Mouse (Mus musculus): ENCODE measurements around the gene Crtc3.

The Crtc3 gene

GRCm38 (mm10) chr7:80638460-80638859, 50.2 kb downstream of the Crtc3 start:
- no peak for DNase-seq (ENCODE audit: low spot score)

GRCm38 (mm10) chr7:80636953-80637800, 51.5 kb downstream of the Crtc3 start:
- no peak for DNase-seq (ENCODE audit: low spot score)

- no peak for DNase-seq (ENCODE audit: low spot score)
Measured at GRCm38 (mm10) chr7:80636288-80636952, 52.3 kb downstream of the Crtc3 start.

- DNase-seq (ENCODE audit: low spot score), result no peak
Measured at GRCm38 (mm10) chr7:80635866-80636265, 52.8 kb downstream of the Crtc3 start.

GRCm38 (mm10) chr7:80634741-80635140, 53.9 kb downstream of the Crtc3 start:
- DNase-seq (ENCODE audit: low spot score), result no peak

GRCm38 (mm10) chr7:80633635-80634034, 55.0 kb downstream of the Crtc3 start:
- no peak for DNase-seq (ENCODE audit: low spot score)

GRCm38 (mm10) chr7:80631993-80632392, 56.7 kb downstream of the Crtc3 start:
- DNase-seq (ENCODE audit: low spot score), result no peak

GRCm38 (mm10) chr7:80631405-80631804, 57.3 kb downstream of the Crtc3 start:
- no peak for DNase-seq (ENCODE audit: low spot score)

GRCm38 (mm10) chr7:80629369-80629768, 59.3 kb downstream of the Crtc3 start:
- no peak for DNase-seq (ENCODE audit: low spot score)

GRCm38 (mm10) chr7:80628708-80629183, 59.9 kb downstream of the Crtc3 start:
- peak; percentile 39 for DNase-seq (ENCODE audit: low spot score)

- no peak for DNase-seq (ENCODE audit: low spot score)
Measured at GRCm38 (mm10) chr7:80626943-80627342, 61.7 kb downstream of the Crtc3 start.

- no peak for DNase-seq (ENCODE audit: low spot score)
Measured at GRCm38 (mm10) chr7:80625841-80626240, 62.8 kb downstream of the Crtc3 start.

GRCm38 (mm10) chr7:80623276-80623675, 65.4 kb downstream of the Crtc3 start:
- DNase-seq (ENCODE audit: low spot score), result no peak

GRCm38 (mm10) chr7:80616096-80616495, 72.6 kb downstream of the Crtc3 start:
- DNase-seq (ENCODE audit: low spot score), result no peak

- DNase-seq (ENCODE audit: low spot score), result no peak
Measured at GRCm38 (mm10) chr7:80614042-80614441, 74.6 kb downstream of the Crtc3 start.

GRCm38 (mm10) chr7:80612191-80612787, 76.4 kb downstream of the Crtc3 start:
- DNase-seq (ENCODE audit: low spot score), result no peak

GRCm38 (mm10) chr7:80611646-80612045, 77.0 kb downstream of the Crtc3 start:
- no peak for DNase-seq (ENCODE audit: low spot score)

- DNase-seq (ENCODE audit: low spot score), result no peak
Measured at GRCm38 (mm10) chr7:80607503-80607902, 81.2 kb downstream of the Crtc3 start.

- DNase-seq (ENCODE audit: low spot score), result no peak
Measured at GRCm38 (mm10) chr7:80606435-80606834, 82.2 kb downstream of the Crtc3 start.

- no peak for DNase-seq (ENCODE audit: low spot score)
Measured at GRCm38 (mm10) chr7:80605557-80605930, 83.1 kb downstream of the Crtc3 start.

GRCm38 (mm10) chr7:80604908-80605556, 83.6 kb downstream of the Crtc3 start:
- no peak for DNase-seq (ENCODE audit: low spot score)

- DNase-seq (ENCODE audit: low spot score), result no peak
Measured at GRCm38 (mm10) chr7:80602574-80602973, 86.1 kb downstream of the Crtc3 start.

Measured in ovary, postnatal 14 days (tissue).